Mouse (Mus musculus): ENCODE measurements around the gene Ccdc36.

The Ccdc36 gene

DNA sequence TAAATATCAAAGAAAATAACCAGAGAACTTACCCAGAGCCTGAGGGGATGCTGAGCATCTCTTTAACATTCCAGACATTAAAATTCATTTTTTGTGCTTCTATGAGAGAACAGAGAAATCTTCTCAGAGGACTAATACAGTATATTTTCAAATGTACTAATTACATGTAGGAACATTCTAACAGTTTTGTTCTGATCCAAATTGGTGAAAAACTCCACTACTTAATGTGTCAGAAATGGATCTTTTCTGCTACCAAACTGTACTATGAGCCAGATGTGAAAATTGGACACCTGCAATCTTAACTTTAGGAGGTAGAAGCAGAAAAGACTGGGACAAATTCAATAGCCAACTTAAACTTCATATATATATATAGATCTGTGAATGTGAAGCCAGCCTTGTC lies at the start of gene Ccdc36:
Gene Ccdc36, minus strand, starts transcription at position 101 of the 400 bp plus-strand sequence.
- in situ Hi-C loops (cut with MboI, MseI): loop anchor here in 1 of 2 experiments (10.0 kb wide), 1 partner anchor 486 kb away; the partner anchor contains the start of gene Tmem89

DNA sequence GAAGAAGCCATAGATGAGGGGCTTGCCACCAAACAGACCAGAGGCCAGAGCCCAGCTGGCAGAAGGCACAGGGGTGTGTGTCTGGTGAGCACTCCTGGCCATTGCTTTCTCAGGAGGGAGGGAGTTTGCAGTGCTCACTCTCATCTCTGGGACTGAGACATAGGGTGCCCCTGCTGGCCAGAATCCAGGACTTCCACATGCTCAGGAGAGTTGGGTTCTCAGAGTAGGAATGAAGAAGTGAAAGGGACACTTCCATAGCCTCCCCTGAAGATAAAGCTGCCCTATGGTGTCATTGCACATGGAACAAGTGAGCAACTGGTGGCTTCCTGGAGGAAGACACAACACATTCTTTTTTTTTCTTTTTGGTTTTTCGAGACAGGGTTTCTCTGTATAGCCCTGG lies 46.2 kb upstream of the Ccdc36 start:
- in situ Hi-C loops (cut with MboI, MseI): no loop called here

- in situ Hi-C loops (cut with MboI, MseI): no loop called here
Measured at GRCm38 (mm10) chr9:108469845-108470244, 41.6 kb upstream of the Ccdc36 start.

DNA sequence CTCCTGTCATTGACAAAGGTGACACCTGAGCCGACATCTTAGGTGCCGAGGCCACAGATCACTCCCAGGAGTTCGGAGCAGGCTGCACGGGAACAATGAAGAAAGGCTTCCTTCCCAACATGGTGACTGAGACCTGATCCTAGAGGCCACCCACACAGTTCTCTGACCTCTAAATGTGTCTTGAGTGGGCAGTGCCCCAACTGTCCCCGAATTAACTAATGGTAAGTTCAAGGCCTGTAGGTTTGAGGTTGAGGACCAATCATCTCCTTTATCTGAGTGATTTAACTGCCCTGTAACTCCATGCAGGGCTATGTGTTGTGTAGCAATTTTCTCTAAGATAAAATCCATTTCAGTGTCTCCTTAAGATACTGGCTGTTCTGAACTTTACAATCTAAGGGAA lies 41.1 kb upstream of the Ccdc36 start:
- in situ Hi-C loops (cut with MboI, MseI): no loop called here

DNA sequence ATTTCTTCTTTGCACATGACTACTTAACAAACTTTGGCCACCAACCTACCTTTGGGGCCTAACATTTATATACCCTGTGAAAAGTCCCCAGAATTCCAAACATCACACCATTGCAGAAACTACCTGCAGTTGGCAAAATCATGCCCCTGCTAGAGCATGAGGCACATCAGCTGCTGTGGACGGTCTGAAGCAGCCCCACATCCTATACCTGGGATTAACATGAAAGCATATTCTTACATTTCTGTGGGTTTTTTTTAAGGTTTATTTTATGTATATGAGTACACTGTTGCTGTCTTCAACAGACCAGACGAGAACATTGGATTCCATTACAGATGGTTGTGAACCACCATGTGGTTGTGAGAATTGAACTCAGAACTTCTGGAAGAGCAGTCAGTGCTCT lies 37.9 kb upstream of the Ccdc36 start:
- in situ Hi-C loops (cut with MboI, MseI): no loop called here

GRCm38 (mm10) chr9:108463713-108464112 lies 35.4 kb upstream of the Ccdc36 start:
- in situ Hi-C loops (cut with MboI, MseI): no loop called here

DNA sequence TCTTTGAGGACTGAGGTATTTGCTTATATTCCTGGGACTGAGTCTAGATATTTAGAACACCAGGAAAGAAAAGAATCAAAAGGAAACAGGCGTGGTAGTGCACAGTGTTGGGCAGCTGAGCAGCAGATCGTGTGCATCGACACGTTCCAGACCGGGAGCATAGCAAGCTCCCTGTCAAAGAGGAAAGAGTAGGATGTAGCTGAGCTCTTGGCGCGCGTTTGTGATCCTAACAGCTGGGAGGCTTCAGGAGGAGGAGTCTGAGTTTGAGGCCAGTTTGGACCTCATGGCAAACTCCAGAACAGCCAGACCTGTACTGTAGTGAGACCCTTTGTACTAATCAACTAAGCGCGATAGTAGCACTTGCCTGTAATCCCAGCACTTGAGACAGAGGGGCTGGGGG lies 33.9 kb upstream of the Ccdc36 start:
- in situ Hi-C loops (cut with MboI, MseI): no loop called here

GRCm38 (mm10) chr9:108461675-108462074 lies 33.4 kb upstream of the Ccdc36 start:
- in situ Hi-C loops (cut with MboI, MseI): no loop called here

DNA sequence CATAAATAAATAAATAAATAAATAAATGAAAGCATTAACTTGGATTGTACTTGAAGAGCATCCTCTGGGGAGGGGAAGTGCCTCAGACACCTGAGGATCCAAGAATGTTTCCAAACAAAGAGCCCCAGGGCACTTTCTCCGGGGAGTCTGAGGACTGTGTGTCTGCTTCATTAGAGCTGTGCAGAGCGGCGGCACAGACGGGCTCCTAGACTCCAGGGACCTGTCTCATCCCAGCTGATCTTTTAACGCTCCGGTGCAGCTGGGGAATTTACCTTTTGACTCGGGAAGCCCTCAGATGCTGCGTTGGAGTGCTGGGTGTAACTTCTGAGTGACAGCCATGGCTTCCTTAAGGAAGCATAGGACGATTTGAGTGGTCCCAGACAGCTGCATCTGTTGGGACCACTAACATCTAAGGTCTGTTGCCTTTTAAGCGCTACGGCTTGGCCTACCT lies 32.9 kb upstream of the Ccdc36 start, which contains the start of gene Klhdc8b:
Gene Klhdc8b, minus strand, starts transcription at position 401 of the 451 bp plus-strand sequence.
- in situ Hi-C loops (cut with MboI, MseI): no loop called here

DNA sequence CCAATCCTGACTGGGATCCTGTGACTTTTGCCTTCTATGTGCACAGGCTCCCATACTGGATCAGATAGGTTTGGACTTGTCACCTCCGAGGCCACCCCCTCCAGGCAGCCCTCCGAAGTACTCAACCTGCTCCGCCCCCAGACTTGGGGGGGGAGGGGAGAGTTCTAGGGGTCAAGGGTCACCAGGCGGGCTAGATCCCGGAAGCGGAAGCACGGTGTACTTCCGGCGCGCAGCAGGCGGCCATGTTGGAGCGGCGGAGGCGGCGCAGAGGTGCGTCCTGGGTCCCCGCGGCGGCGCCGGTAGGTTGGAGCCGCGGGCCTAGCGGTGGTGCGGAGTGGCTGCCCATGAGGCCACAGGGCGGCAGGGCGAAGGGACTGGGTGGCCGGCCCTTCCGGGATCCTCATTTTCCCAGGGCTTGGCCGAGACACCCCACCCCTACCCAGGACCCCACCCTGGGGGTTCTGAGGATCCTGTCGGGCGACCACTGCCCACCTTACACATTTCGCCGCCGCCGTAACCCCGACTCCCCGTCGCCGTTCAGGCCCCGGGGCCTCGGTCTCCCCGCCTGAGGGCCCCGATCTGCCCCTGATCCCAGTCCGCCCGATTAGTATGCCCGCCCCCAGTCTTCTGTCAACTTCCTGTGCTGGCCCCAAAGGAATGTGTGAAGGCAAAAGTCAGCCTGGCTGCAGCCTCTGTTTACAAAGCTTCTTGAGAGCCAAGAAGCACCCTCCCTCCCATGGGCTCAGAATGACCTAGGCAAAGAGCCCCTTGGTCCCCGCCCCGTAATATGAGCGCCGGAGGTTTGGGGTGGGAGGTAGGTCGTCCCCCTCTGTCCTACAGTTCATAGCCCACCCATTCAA lies 32.3 kb upstream of the Ccdc36 start, which contains the start of gene Ccdc71:
Gene Ccdc71, plus strand, starts transcription at position 209 of the 860 bp plus-strand sequence.
- in situ Hi-C loops (cut with MboI, MseI): no loop called here

DNA sequence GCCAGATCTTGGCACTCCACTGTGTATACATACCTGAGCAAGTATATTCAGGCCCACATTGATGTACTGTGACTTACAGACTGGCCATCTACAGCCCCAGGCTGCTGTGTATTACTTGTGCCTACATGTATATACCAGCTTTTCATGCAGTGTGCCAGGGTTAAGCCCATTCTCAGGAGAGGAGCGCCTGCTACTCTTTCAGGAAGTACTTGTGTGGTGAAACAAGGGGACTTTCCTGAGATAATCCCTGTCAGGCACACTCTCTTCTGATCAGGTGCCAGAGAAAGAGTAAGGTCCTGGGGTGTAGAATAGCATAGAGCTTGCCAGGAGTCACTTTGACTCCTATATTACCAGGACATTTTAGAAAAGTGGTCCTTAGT lies 31.6 kb upstream of the Ccdc36 start:
- in situ Hi-C loops (cut with MboI, MseI): no loop called here

- in situ Hi-C loops (cut with MboI, MseI): no loop called here
Measured at GRCm38 (mm10) chr9:108456953-108457352, 28.7 kb upstream of the Ccdc36 start.

- in situ Hi-C loops (cut with MboI, MseI): no loop called here
Measured at GRCm38 (mm10) chr9:108455747-108456571, 27.7 kb upstream of the Ccdc36 start.

GRCm38 (mm10) chr9:108454429-108454828 lies 26.1 kb upstream of the Ccdc36 start:
- in situ Hi-C loops (cut with MboI, MseI): no loop called here

DNA sequence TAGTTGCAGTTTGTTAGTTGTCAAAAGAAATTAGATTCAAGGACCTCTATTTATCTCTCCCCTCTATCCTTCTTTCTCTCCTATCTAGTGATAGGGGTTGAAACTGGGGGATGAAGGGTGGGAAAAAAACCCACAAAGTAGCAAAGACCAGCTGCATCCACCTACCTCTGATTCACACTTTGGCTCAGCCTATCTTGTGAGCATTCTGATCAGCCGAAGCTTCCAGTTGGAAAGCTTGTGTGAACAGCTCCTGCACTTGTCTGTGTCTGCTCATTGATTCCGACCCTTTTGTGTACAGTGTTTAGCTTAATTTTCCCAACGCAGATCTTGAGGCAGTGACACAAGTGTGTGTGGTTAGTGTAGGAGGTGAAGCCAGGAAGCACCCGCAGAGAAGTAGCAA lies 25.2 kb upstream of the Ccdc36 start:
- in situ Hi-C loops (cut with MboI, MseI): no loop called here

- in situ Hi-C loops (cut with MboI, MseI): no loop called here
Measured at GRCm38 (mm10) chr9:108452911-108453310, 24.6 kb upstream of the Ccdc36 start.

DNA sequence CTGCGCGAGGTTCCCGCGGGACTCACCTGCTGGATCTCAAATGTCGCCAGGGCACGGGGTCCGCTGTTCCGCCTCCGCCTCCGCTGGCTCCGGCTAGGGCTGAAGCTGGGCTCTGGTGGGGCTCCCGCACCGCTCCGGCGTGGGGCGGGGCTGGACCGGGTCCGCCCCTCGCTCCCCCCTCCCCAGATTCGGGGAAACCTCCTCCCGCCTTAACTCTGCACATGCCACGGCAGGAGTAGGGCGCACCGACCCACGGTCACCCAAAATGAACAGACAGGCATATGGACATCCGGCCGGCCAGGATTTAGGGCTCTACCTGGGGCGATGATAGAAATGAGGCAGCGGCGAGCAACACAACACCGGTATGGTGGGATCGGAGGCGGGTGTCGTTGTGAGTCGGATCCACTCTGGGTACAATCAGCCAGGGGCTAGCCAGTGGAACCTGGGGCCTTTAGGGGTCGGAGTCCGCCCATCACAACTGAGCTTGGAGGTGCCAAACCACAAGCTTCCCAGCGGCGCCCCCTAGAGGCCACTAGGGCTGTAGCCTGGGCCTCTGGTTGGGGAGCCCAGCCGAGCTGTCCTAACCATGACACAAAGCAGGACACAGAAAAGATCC lies 24.1 kb upstream of the Ccdc36 start:
- in situ Hi-C loops (cut with MboI, MseI): no loop called here

DNA sequence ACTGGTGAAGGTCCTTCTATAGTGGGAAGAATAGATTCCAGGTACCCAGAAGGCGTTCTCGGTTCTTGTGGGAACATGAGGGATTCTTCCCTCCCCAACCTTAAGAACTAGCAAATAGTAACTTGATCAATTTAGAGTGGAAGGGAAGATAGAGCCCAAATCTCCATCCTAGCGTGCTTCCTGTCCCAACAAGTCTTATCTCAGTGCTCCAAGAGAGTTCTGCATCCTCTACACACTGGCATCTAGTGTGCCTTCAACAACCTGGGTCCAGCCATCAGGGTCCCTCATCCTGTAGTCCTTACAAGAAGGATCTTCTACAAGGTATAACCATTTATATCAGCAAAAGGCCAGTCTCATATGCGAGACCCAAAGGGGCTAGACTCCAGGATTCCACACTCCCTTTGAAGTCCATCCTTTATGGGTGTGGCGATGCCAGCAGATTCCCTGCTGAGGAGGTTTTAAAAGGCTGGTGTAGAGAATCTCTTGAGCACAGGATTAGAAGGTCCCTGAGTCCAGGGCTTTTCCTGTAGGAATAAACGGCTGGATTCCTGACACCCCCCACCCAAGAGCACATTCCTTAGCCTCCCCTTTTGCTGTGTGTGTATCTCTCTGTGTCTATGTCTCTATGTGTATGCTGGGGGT lies 23.4 kb upstream of the Ccdc36 start:
- in situ Hi-C loops (cut with MboI, MseI): no loop called here

- in situ Hi-C loops (cut with MboI, MseI): no loop called here
Measured at GRCm38 (mm10) chr9:108451170-108451493, 22.8 kb upstream of the Ccdc36 start.

GRCm38 (mm10) chr9:108450292-108451169 lies 22.2 kb upstream of the Ccdc36 start:
- in situ Hi-C loops (cut with MboI, MseI): no loop called here

GRCm38 (mm10) chr9:108449860-108450259 lies 21.6 kb upstream of the Ccdc36 start:
- in situ Hi-C loops (cut with MboI, MseI): no loop called here
